Mouse (Mus musculus): ENCODE measurements around the gene Pfas.

GRCm38 (mm10) chr11:68982639-68983369, 25.5 kb downstream of the Pfas start:
- peak; percentile 89 for TF ChIP-seq CTCF (IDR thresholded peaks at IDR 0.05; ENCODE audit: low read depth, low read length)
- no peak for TF ChIP-seq POLR2A (IDR thresholded peaks at IDR 0.05; ENCODE audit: borderline replicate concordance, low read depth, low read length)

Data from bone marrow macrophage, adult 2 months (primary cell).